Mouse (Mus musculus) heart, embryonic 14.5 days (tissue): ENCODE measurements at regions not wholly inside any gene's neighbourhood (a gene's known extent, or its start where the extent isn't known, plus 50 kb on each side); places are given as distances from the start of the nearest gene placed in this dataset.

Source experiments
- ATAC-seq: fragments of 200-750 bp; cut with Nextera tagmentation; 2 replicates; pipeline ENCODE4 v1.8.0; 2017; ENCODE audit warnings: low read depth, moderate TSS enrichment; ENCODE audit not compliant: insufficient number of reproducible peaks, insufficient read depth, low FRiP score
- H3K27ac ChIP-seq, 2 experiments: fragments of 200-500 bp in 1 of 2; fragments of 300-500 bp in 1 of 2; sonication (generic) in 1 of 2; replicated peaks in 1 of 2; 2 replicates each; pipeline ENCODE4 v1.5.1; 2012 to 2014; ENCODE audit warnings: low read depth in 2 of 2, low read length in 2 of 2, control low read depth in 1 of 2, mild to moderate bottlenecking in 1 of 2, mixed read lengths in 1 of 2; ENCODE audit not compliant: control insufficient read depth in 1 of 2, insufficient read depth in 1 of 2
- H3K27me3 ChIP-seq: fragments of 300-500 bp; sonication (generic); 2 replicates; pipeline ENCODE4 v1.6.1; 2014; ENCODE audit warnings: mild to moderate bottlenecking, low read length, control low read depth; ENCODE audit not compliant: control insufficient read depth, insufficient read depth
- H3K36me3 ChIP-seq: fragments of 300-500 bp; sonication (generic); 2 replicates; pipeline ENCODE4 v1.6.1; 2014; ENCODE audit warnings: mild to moderate bottlenecking, control low read depth, low read length, mixed read lengths; ENCODE audit not compliant: control insufficient read depth, insufficient read depth
- H3K4me1 ChIP-seq, 2 experiments: fragments of 200-500 bp in 1 of 2; fragments of 300-500 bp in 1 of 2; sonication (generic) in 1 of 2; 2 replicates each; pipeline ENCODE4 v1.6.1; 2012 to 2014; ENCODE audit warnings: low read length in 2 of 2, control low read depth in 1 of 2, mixed read lengths in 1 of 2; ENCODE audit not compliant: control insufficient read depth in 2 of 2, insufficient read depth in 2 of 2
- H3K4me2 ChIP-seq: fragments of 300-500 bp; sonication (generic); 2 replicates; pipeline ENCODE4 v1.6.1; 2014; ENCODE audit warnings: mild to moderate bottlenecking, low read length
- H3K4me3 ChIP-seq, 2 experiments: fragments of 200-500 bp in 1 of 2; fragments of 300-500 bp in 1 of 2; sonication (generic) in 1 of 2; 2 replicates each; pipeline ENCODE4 v1.5.1; 2012 to 2014; ENCODE audit warnings: low read length in 2 of 2, mild to moderate bottlenecking in 2 of 2, control low read depth in 1 of 2, low read depth in 1 of 2, moderate library complexity in 1 of 2; ENCODE audit not compliant: control insufficient read depth in 1 of 2, insufficient read depth in 1 of 2
- H3K9ac ChIP-seq: fragments of 300-500 bp; sonication (generic); 2 replicates; pipeline ENCODE4 v1.6.1; 2014; ENCODE audit warnings: mild to moderate bottlenecking, low read length
- H3K9me3 ChIP-seq: fragments of 300-500 bp; sonication (generic); 2 replicates; pipeline ENCODE4 v1.6.1; 2016; ENCODE audit warnings: low read length, control low read depth; ENCODE audit not compliant: control insufficient read depth
- WGBS: fragments of 180-500 bp; shearing (Covaris S2); extraction: QIAGEN DNeasy Blood & Tissue Kit; methylation state at CpG from one replicate; pipeline ENCODE4 v1.1.7; 2014; 5-methylcytosine and 5-hydroxymethylcytosine counted together

- Histone ChIP-seq H3K9ac (no peak overlapping the region), H3K27me3 (no peaks in the 10 kb centered on the region), H3K9me3 (no peaks in the 10 kb centered on the region), H3K36me3 (no peaks in the 10 kb centered on the region), H3K27ac (peak overlapping the region in 1 of 2 experiments; percentile 35; a peak in 3 of 4 replicates), H3K4me2 (no peak overlapping the region), H3K4me1 (no peaks in the 10 kb centered on the region), H3K4me3 (no peak overlapping the region)
- peak; percentile 50; the same call in 1 of the 2 replicates for ATAC-seq
- 40% methylated on average over 4 of the region's 4 CpGs for WGBS
Measured at GRCm38 (mm10) chr10:37861001-37861400, 722.3 kb upstream of the Marcks start.

GRCm38 (mm10) chr10:37849291-37849846 is 710.6 kb upstream of the Marcks start:
- Histone ChIP-seq H3K4me3 (no peak overlapping the region), H3K27me3 (no peaks in the 10 kb centered on the region), H3K27ac (no peak overlapping the region), H3K36me3 (no peaks in the 10 kb centered on the region), H3K9ac (no peak overlapping the region), H3K9me3 (peaks cover 5% of the 10 kb centered on the region; the same call in 1 of the 2 replicates), H3K4me2 (no peak overlapping the region), H3K4me1 (no peaks in the 10 kb centered on the region)
- 83% methylated on average over 1 of the region's 1 CpGs for WGBS
- no peak for ATAC-seq

- Histone ChIP-seq H3K9ac (no peak overlapping the region), H3K36me3 (no peaks in the 10 kb centered on the region), H3K4me2 (no peak overlapping the region), H3K4me1 (no peaks in the 10 kb centered on the region), H3K9me3 (no peaks in the 10 kb centered on the region), H3K4me3 (no peak overlapping the region), H3K27ac (no peak overlapping the region), H3K27me3 (no peaks in the 10 kb centered on the region)
- WGBS, result 61% methylated on average over 5 of the region's 5 CpGs
- no peak for ATAC-seq
Measured at GRCm38 (mm10) chr10:37842820-37843219, 704.1 kb upstream of the Marcks start.

- no peak overlapping the region for H3K4me3 ChIP-seq
- no peaks in the 10 kb centered on the region for H3K9me3 ChIP-seq
- no peaks in the 10 kb centered on the region for H3K4me1 ChIP-seq
- H3K27me3 ChIP-seq, result no peaks in the 10 kb centered on the region
- ATAC-seq, result no peak
- 16% methylated on average over 2 of the region's 2 CpGs for WGBS
- no peak overlapping the region for H3K4me2 ChIP-seq
- H3K36me3 ChIP-seq, result no peaks in the 10 kb centered on the region
- no peak overlapping the region for H3K27ac ChIP-seq
- no peak overlapping the region for H3K9ac ChIP-seq
Measured at GRCm38 (mm10) chr10:37841842-37842241, 703.1 kb upstream of the Marcks start.

- Histone ChIP-seq H3K27me3 (no peaks in the 10 kb centered on the region), H3K9ac (no peak overlapping the region), H3K9me3 (no peaks in the 10 kb centered on the region), H3K27ac (peak overlapping the region; percentile 10 to 16; a peak in 1 of 4 replicates), H3K36me3 (no peaks in the 10 kb centered on the region), H3K4me1 (no peaks in the 10 kb centered on the region), H3K4me2 (no peak overlapping the region), H3K4me3 (no peak overlapping the region)
- WGBS, result 39% methylated on average over 2 of the region's 2 CpGs
- no peak for ATAC-seq
Measured at GRCm38 (mm10) chr10:37837721-37838120, 699.0 kb upstream of the Marcks start.

GRCm38 (mm10) chr10:37813026-37813425 is 674.3 kb upstream of the Marcks start:
- Histone ChIP-seq H3K27me3 (no peaks in the 10 kb centered on the region), H3K9ac (no peak overlapping the region), H3K4me3 (no peak overlapping the region), H3K4me2 (no peak overlapping the region), H3K4me1 (peaks cover 3 to 8% of the 10 kb centered on the region in 2 experiments; a peak in 1 of 4 replicates), H3K27ac (no peak overlapping the region), H3K9me3 (no peaks in the 10 kb centered on the region), H3K36me3 (no peaks in the 10 kb centered on the region)
- no peak for ATAC-seq
- WGBS, result 83% methylated on average over 2 of the region's 2 CpGs

- no peaks in the 10 kb centered on the region for H3K27me3 ChIP-seq
- H3K4me3 ChIP-seq, result no peak overlapping the region
- no peak overlapping the region for H3K9ac ChIP-seq
- 29% methylated on average over 3 of the region's 3 CpGs for WGBS
- H3K4me2 ChIP-seq, result no peak overlapping the region
- peaks cover 3 to 8% of the 10 kb centered on the region in 2 experiments; a peak in 1 of 4 replicates for H3K4me1 ChIP-seq
- H3K9me3 ChIP-seq, result no peaks in the 10 kb centered on the region
- H3K27ac ChIP-seq, result 0 out of 4 replicates have a peak overlapping the region, but pooled peaks of 1 of the 2 experiments have one; percentile 20
- no peaks in the 10 kb centered on the region for H3K36me3 ChIP-seq
- no peak for ATAC-seq
Measured at GRCm38 (mm10) chr10:37812405-37812851, 673.7 kb upstream of the Marcks start.

GRCm38 (mm10) chr10:37811789-37812188 is 673.1 kb upstream of the Marcks start:
- H3K4me1 ChIP-seq, result peaks cover 3 to 8% of the 10 kb centered on the region in 2 experiments; a peak in 1 of 4 replicates
- no peaks in the 10 kb centered on the region for H3K9me3 ChIP-seq
- no peak for ATAC-seq
- H3K4me2 ChIP-seq, result no peak overlapping the region
- H3K4me3 ChIP-seq, result no peak overlapping the region
- no peaks in the 10 kb centered on the region for H3K36me3 ChIP-seq
- H3K9ac ChIP-seq, result no peak overlapping the region
- H3K27ac ChIP-seq, result no peak overlapping the region
- WGBS, result 78% methylated on average over 5 of the region's 5 CpGs
- H3K27me3 ChIP-seq, result no peaks in the 10 kb centered on the region
